Mouse (Mus musculus) neural tube, embryonic 13.5 days (tissue): ENCODE measurements at regions not wholly inside any gene's neighbourhood (a gene's known extent, or its start where the extent isn't known, plus 50 kb on each side); places are given as distances from the start of the nearest gene placed in this dataset.

ENCODE experiments used
- ATAC-seq: fragments of 200-750 bp; cut with Nextera tagmentation; 2 replicates; pipeline ENCODE4 v1.8.0; 2017; ENCODE audit warnings: low read depth, mild to moderate bottlenecking, moderate TSS enrichment, moderate library complexity
- H3K27ac ChIP-seq: fragments of 300-500 bp; sonication (generic); replicated peaks from 2 replicates; pipeline ENCODE4 v1.5.1; 2015; ENCODE audit warnings: moderate library complexity, mild to moderate bottlenecking, inconsistent platforms
- H3K27me3 ChIP-seq: fragments of 300-500 bp; sonication (generic); 2 replicates; pipeline ENCODE4 v1.6.1; 2015; ENCODE audit warnings: mild to moderate bottlenecking, inconsistent platforms
- H3K36me3 ChIP-seq: fragments of 300-500 bp; sonication (generic); 2 replicates; pipeline ENCODE4 v1.6.1; 2015; ENCODE audit warnings: mild to moderate bottlenecking, inconsistent platforms
- H3K4me1 ChIP-seq: fragments of 300-500 bp; sonication (generic); replicated peaks from 2 replicates; pipeline ENCODE4 v1.6.1; 2015; ENCODE audit warnings: inconsistent platforms
- H3K4me2 ChIP-seq: fragments of 300-500 bp; sonication (generic); 2 replicates; pipeline ENCODE4 v1.6.1; 2015; ENCODE audit warnings: inconsistent platforms, mild to moderate bottlenecking, moderate library complexity
- H3K4me3 ChIP-seq: fragments of 300-500 bp; sonication (generic); 2 replicates; pipeline ENCODE4 v1.5.1; 2015; ENCODE audit warnings: mild to moderate bottlenecking, inconsistent platforms
- H3K9ac ChIP-seq: fragments of 300-500 bp; sonication (generic); 2 replicates; pipeline ENCODE4 v1.6.1; 2015; ENCODE audit warnings: moderate library complexity, mild to moderate bottlenecking, inconsistent platforms
- H3K9me3 ChIP-seq: fragments of 300-500 bp; sonication (generic); 2 replicates; pipeline ENCODE4 v1.6.1; 2016; ENCODE audit warnings: inconsistent platforms
- WGBS: fragments of 180-500 bp; shearing (Covaris S2); methylation state at CpG from one replicate; pipeline ENCODE4 v1.1.7; 2015; 5-methylcytosine and 5-hydroxymethylcytosine counted together

- H3K27ac ChIP-seq = no peak overlapping the region
- no peaks in the 10 kb centered on the region for H3K9me3 ChIP-seq
- no peak overlapping the region for H3K4me3 ChIP-seq
- no peaks in the 10 kb centered on the region for H3K36me3 ChIP-seq
- 65% methylated on average over 7 of the region's 7 CpGs for WGBS
- no peaks in the 10 kb centered on the region for H3K27me3 ChIP-seq
- H3K4me1 ChIP-seq = peaks cover 7% of the 10 kb centered on the region; the same call in 1 of the 2 replicates
- H3K4me2 ChIP-seq = no peak overlapping the region
- H3K9ac ChIP-seq = no peak overlapping the region
- no peak for ATAC-seq
These were observed 514.0 kb upstream of the Epha7 start for GRCm38 (mm10) chr4:28298911-28299353.

DNA sequence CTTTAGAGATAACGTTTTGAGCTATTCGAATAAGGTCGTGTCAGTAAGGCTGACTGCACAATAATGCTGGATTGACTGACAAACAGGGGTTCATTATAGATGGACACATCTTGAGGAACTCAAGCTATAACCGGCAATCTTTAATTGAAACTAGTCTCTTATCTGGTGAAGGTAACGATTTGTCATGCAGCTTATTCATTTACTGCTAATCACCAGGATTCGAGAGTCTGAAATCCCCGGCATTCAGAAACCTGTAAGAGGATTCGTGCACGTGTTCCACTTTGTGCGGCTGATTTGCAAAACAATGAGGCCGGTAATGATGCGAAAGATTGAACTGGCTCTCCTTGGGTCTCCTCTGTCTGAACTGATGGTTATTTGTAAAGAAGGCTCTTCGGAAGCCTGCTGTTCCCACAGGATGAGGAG, 512.9 kb upstream of the Epha7 start:
- H3K4me2 ChIP-seq = peak overlapping the region; percentile 44
- no peaks in the 10 kb centered on the region for H3K27me3 ChIP-seq
- WGBS = 18% methylated on average over 13 of the region's 13 CpGs
- no peaks in the 10 kb centered on the region for H3K36me3 ChIP-seq
- H3K27ac ChIP-seq = no peak overlapping the region
- H3K9ac ChIP-seq = no peak overlapping the region; the same call in 1 of the 2 replicates
- ATAC-seq = no peak
- H3K9me3 ChIP-seq = no peaks in the 10 kb centered on the region
- H3K4me3 ChIP-seq = peak overlapping the region; percentile 9; the same call in 1 of the 2 replicates
- H3K4me1 ChIP-seq = peaks cover 7% of the 10 kb centered on the region; the same call in 1 of the 2 replicates

DNA sequence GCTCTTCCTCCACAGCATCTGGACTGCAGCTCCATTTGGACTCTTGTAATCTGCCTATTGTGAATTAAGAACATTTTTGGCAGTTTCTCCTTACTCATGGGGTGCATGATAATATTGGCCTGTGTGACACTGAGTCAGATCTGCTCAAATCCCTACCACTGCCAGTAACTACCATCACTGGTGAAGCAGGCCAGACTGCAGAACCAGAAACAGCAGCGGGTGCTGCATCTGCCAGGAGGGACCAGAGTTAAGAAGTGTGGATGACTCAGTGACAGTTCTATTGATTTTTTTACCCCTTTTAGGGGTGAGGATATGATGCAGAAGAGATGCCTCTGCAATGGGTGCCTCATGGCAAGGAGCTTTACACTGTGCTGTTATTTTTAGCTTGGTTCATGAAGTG, 511.2 kb upstream of the Epha7 start:
- Histone ChIP-seq H3K4me2 (no peak overlapping the region), H3K27ac (no peak overlapping the region), H3K36me3 (no peaks in the 10 kb centered on the region), H3K27me3 (no peaks in the 10 kb centered on the region), H3K9ac (no peak overlapping the region), H3K4me1 (peaks cover 7% of the 10 kb centered on the region; the same call in 1 of the 2 replicates), H3K4me3 (no peak overlapping the region), H3K9me3 (no peaks in the 10 kb centered on the region)
- 78% methylated on average over 1 of the region's 1 CpGs for WGBS
- no peak for ATAC-seq

- WGBS = 94% methylated on average over 1 of the region's 1 CpGs
These were observed 481.9 kb upstream of the Epha7 start for GRCm38 (mm10) chr4:28331036-28331435.

GRCm38 (mm10) chr4:28364566-28364965, 448.4 kb upstream of the Epha7 start:
- H3K9me3 ChIP-seq = no peaks in the 10 kb centered on the region
- 78% methylated on average over 1 of the region's 1 CpGs for whole genome bisulfite sequencing
- H3K4me3 ChIP-seq = no peak overlapping the region
- no peaks in the 10 kb centered on the region for H3K27me3 ChIP-seq
- ATAC-seq = no peak
- no peak overlapping the region for H3K4me2 ChIP-seq
- no peaks in the 10 kb centered on the region for H3K36me3 ChIP-seq
- H3K27ac ChIP-seq = no peak overlapping the region
- H3K4me1 ChIP-seq = no peaks in the 10 kb centered on the region
- no peak overlapping the region for H3K9ac ChIP-seq

More at GRCm38 (mm10) chr4:28331036-28331435, 481.9 kb upstream of the Epha7 start:
- Histone ChIP-seq H3K4me2 (no peak overlapping the region), H3K27me3 (no peaks in the 10 kb centered on the region), H3K4me3 (no peak overlapping the region), H3K4me1 (no peaks in the 10 kb centered on the region), H3K9me3 (no peaks in the 10 kb centered on the region), H3K9ac (no peak overlapping the region), H3K27ac (no peak overlapping the region), H3K36me3 (no peaks in the 10 kb centered on the region)
- ATAC-seq = no peak

DNA sequence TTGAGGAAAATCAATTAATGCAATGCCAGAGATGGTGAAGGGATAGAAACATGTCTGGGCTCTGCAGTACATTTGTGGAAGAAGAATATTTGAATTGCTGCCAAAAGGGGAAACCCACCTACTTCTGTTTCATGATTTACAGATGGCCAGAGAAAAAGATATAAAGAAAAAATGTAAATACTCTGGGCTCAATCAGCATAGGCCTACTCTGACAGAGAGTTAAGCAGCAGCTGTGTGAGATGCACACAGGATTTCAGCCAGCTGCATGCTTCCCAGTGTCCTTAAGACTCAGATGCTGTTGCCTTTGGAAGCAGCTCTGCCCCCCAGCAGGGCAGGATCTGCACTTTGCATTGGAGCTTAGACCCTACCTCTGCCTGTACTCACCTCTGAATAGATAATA, 435.8 kb upstream of the Epha7 start:
- Histone ChIP-seq H3K4me3 (no peak overlapping the region), H3K9me3 (no peaks in the 10 kb centered on the region), H3K4me2 (no peak overlapping the region), H3K9ac (no peak overlapping the region), H3K4me1 (no peaks in the 10 kb centered on the region), H3K27ac (no peak overlapping the region), H3K36me3 (no peaks in the 10 kb centered on the region), H3K27me3 (no peaks in the 10 kb centered on the region)
- ATAC-seq = no peak

DNA sequence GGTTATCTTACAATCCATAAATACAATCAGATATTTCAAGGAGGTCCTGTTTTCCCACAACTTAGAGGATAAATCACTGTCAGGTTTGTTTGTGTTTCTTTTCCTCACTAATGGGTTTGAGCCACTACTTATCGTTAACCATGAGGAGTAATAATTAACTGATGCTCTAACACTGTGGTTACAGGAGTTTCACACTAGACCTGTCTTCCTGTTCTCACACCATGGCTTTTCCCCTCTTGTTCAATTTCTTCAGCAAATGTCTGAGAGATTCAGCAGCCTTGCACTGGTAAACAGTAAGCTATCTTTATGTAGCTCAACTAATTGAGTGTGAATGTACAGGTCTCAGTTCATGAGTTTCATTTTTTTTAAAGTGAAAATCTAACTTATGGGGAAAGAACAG, 434.3 kb upstream of the Epha7 start:
- H3K27me3 ChIP-seq = no peaks in the 10 kb centered on the region
- no peaks in the 10 kb centered on the region for H3K36me3 ChIP-seq
- H3K4me2 ChIP-seq = no peak overlapping the region
- H3K27ac ChIP-seq = no peak overlapping the region
- H3K4me3 ChIP-seq = no peak overlapping the region
- no peak for ATAC-seq
- 67% methylated on average over 1 of the region's 1 CpGs for WGBS
- no peaks in the 10 kb centered on the region for H3K4me1 ChIP-seq
- no peak overlapping the region for H3K9ac ChIP-seq
- no peaks in the 10 kb centered on the region for H3K9me3 ChIP-seq

DNA sequence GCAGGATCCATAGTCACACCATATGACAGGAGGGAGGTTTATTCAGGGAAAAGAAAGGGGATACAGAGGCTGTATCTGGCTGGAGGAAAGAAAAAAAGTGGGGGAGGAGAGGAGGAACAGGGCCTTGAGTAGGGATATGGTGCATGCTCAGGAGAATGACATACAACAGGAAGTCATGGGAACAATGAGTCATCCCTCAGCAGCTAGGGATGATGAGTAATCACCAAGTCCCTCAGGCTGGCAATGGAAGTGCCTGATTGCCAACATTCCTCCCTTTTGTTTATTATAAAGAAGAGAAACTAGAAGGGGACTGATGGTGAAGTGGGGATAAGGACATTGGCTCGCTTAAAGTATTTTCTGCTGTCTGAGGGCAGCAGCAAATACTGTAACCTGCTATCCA, 388.6 kb upstream of the Epha7 start:
- Histone ChIP-seq H3K27me3 (no peaks in the 10 kb centered on the region), H3K9ac (no peak overlapping the region), H3K36me3 (no peaks in the 10 kb centered on the region), H3K9me3 (no peaks in the 10 kb centered on the region), H3K4me3 (no peak overlapping the region), H3K4me2 (no peak overlapping the region), H3K27ac (no peak overlapping the region), H3K4me1 (no peaks in the 10 kb centered on the region)
- ATAC-seq = no peak
- 80% methylated on average over 1 of the region's 1 CpGs for WGBS

GRCm38 (mm10) chr4:28440161-28440560, 372.8 kb upstream of the Epha7 start:
- Histone ChIP-seq H3K9me3 (no peaks in the 10 kb centered on the region), H3K4me2 (no peak overlapping the region), H3K27ac (no peak overlapping the region), H3K4me3 (no peak overlapping the region), H3K9ac (no peak overlapping the region), H3K27me3 (no peaks in the 10 kb centered on the region), H3K4me1 (no peaks in the 10 kb centered on the region), H3K36me3 (no peaks in the 10 kb centered on the region)
- 55% methylated on average over 1 of the region's 1 CpGs for WGBS
- ATAC-seq = no peak

DNA sequence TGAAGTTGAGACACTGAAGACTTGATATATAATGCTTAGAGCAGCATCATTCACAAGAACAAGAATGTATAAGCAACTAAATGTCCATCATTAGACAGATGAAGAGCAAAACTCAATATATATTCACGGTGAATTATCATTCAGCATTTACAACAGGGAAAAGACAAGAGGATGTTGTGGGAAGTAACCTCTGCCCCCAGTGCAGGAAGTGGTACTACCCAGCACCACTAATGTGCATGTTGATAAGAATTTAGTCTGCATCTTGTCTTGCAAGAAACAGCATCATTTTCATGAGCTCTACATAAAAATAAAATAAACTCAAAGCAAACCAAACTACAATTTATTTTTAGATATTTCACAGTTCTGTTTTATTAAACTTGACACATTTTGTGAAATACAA, 359.8 kb upstream of the Epha7 start:
- no peaks in the 10 kb centered on the region for H3K27me3 ChIP-seq
- H3K36me3 ChIP-seq = no peaks in the 10 kb centered on the region
- WGBS = 85% methylated on average over 1 of the region's 1 CpGs
- no peak overlapping the region for H3K27ac ChIP-seq
- no peak for ATAC-seq
- H3K9ac ChIP-seq = no peak overlapping the region
- H3K9me3 ChIP-seq = no peaks in the 10 kb centered on the region
- no peak overlapping the region for H3K4me2 ChIP-seq
- no peak overlapping the region for H3K4me3 ChIP-seq
- H3K4me1 ChIP-seq = no peaks in the 10 kb centered on the region

DNA sequence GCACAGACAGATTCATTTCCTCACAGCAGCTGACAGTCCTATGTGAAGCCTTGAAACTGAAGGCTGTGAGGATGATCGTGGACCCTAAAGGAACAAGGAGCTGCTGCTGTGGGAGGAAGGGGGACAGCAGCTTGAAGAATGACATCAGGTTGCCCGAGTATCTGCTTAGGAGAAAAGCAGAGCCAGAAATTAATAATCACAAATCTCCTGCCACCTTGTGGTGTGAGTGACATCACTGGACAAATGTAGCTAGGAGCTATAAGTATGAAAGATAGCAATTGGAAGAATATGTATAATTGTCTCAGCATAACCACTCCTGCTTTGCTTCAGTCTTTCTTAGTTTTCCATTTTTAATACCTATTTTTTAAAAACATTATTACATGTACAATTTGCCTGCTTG, 356.6 kb upstream of the Epha7 start:
- no peaks in the 10 kb centered on the region for H3K36me3 ChIP-seq
- no peaks in the 10 kb centered on the region for H3K27me3 ChIP-seq
- no peak overlapping the region for H3K27ac ChIP-seq
- no peak overlapping the region for H3K9ac ChIP-seq
- H3K4me3 ChIP-seq = no peak overlapping the region
- H3K4me2 ChIP-seq = no peak overlapping the region
- no peak for ATAC-seq
- H3K4me1 ChIP-seq = no peaks in the 10 kb centered on the region
- no peaks in the 10 kb centered on the region for H3K9me3 ChIP-seq
- 51% methylated on average over 2 of the region's 2 CpGs for WGBS
